Mouse (Mus musculus): ENCODE results near the gene Elmo1.

- TF ChIP-seq CTCF (IDR thresholded peaks at IDR 0.05; ENCODE audit: low read depth) (no peak), EP300 (IDR thresholded peaks at IDR 0.05; ENCODE audit: low read depth) (no peak)
Observed at GRCm38 (mm10) chr13:20521492-20521891, 431.1 kb downstream of the Elmo1 start.
